Mouse (Mus musculus) liver, embryonic 16.5 days (tissue): Measurements from ENCODE around the gene Naxd. TPM values are rescaled to one million over a fixed set of nuclear protein-coding genes. Genes with fewer than 3 reads are reported as not detected.
A peak's percentile ranks its signal among the peaks of the same experiment; 100 is the strongest.

Experiments
- ATAC-seq: fragments of 200-750 bp; cut with Nextera tagmentation; 2 replicates; pipeline ENCODE4 v1.8.0; 2017; ENCODE audit warnings: low read depth, mild to moderate bottlenecking, moderate number of reproducible peaks, moderate library complexity
- H3K27ac ChIP-seq: fragments of 300-500 bp; sonication (generic); 2 replicates; pipeline ENCODE4 v1.5.1; 2014; ENCODE audit warnings: mild to moderate bottlenecking, low read length
- H3K27me3 ChIP-seq: fragments of 300-500 bp; sonication (generic); 2 replicates; pipeline ENCODE4 v1.6.1; 2014; ENCODE audit warnings: low read depth, low read length, mixed read lengths; ENCODE audit not compliant: control insufficient read depth, insufficient read depth
- H3K36me3 ChIP-seq: fragments of 300-500 bp; sonication (generic); 2 replicates; pipeline ENCODE4 v1.6.1; 2014; ENCODE audit warnings: mild to moderate bottlenecking; ENCODE audit not compliant: control insufficient read depth, insufficient read depth
- H3K4me1 ChIP-seq: fragments of 300-500 bp; sonication (generic); 2 replicates; pipeline ENCODE4 v1.6.1; 2014; ENCODE audit warnings: low read depth, low read length, mixed read lengths; ENCODE audit not compliant: control insufficient read depth
- H3K4me2 ChIP-seq: fragments of 300-500 bp; sonication (generic); 2 replicates; pipeline ENCODE4 v1.6.1; 2014; ENCODE audit warnings: low read depth, low read length, mixed read lengths
- H3K4me3 ChIP-seq: fragments of 300-500 bp; sonication (generic); 2 replicates; pipeline ENCODE4 v1.5.1; 2014; ENCODE audit warnings: low read depth, mild to moderate bottlenecking, low read length
- H3K9ac ChIP-seq: fragments of 300-500 bp; sonication (generic); 2 replicates; pipeline ENCODE4 v1.6.1; 2014; ENCODE audit warnings: low read depth, low read length
- H3K9me3 ChIP-seq: fragments of 300-500 bp; sonication (generic); replicated peaks from 2 replicates; pipeline ENCODE4 v1.6.1; 2016; ENCODE audit warnings: low read length; ENCODE audit not compliant: control insufficient read depth
- whole genome bisulfite sequencing: fragments of 180-500 bp; shearing (Covaris S2); extraction: QIAGEN DNeasy Blood & Tissue Kit; methylation state at CpG from one replicate; pipeline ENCODE4 v1.1.7; 2014; ENCODE audit not compliant: insufficient replicate concordance; 5-methylcytosine and 5-hydroxymethylcytosine counted together
- polyA plus RNA-seq: library from polyadenylated mRNA; unstranded; fragments of >200 nt; fragmentation: Nextera tagmentation; extraction: Ambion mirVana; gene quantifications from 2 replicates; pipeline ENCODE4 v1.2.1, GENCODE M21; 2015

Gene Naxd
- polyA plus RNA-seq, 1 experiment from 2014 or later = 37.0 TPM

GRCm38 (mm10) chr8:11498281-11498680 is 975 bp downstream of the Naxd start:
- WGBS = 61% methylated on average over 12 of the region's 12 CpGs
- H3K36me3 ChIP-seq = no peaks in the 10 kb centered on the region; the same call in 1 of the 2 replicates
- peak overlapping the region; percentile 82 for H3K9ac ChIP-seq
- no peak overlapping the region for H3K27ac ChIP-seq
- H3K9me3 ChIP-seq = no peaks in the 10 kb centered on the region
- H3K27me3 ChIP-seq = no peaks in the 10 kb centered on the region
- no peak for ATAC-seq
- H3K4me2 ChIP-seq = peak overlapping the region; percentile 83
- peak overlapping the region; percentile 94 for H3K4me3 ChIP-seq
- peaks cover 16% of the 10 kb centered on the region for H3K4me1 ChIP-seq

- H3K36me3 ChIP-seq = peaks cover 5% of the 10 kb centered on the region; the same call in 1 of the 2 replicates
- peaks cover 16% of the 10 kb centered on the region for H3K4me1 ChIP-seq
- 64% methylated on average over 4 of the region's 4 CpGs for WGBS
- peak overlapping the region; percentile 83; the same call in 1 of the 2 replicates for H3K4me2 ChIP-seq
- no peak overlapping the region for H3K9ac ChIP-seq
- no peak overlapping the region for H3K4me3 ChIP-seq
- ATAC-seq = no peak
- no peaks in the 10 kb centered on the region for H3K27me3 ChIP-seq
- H3K9me3 ChIP-seq = no peaks in the 10 kb centered on the region
- H3K27ac ChIP-seq = no peak overlapping the region
These were observed 1.6 kb downstream of the Naxd start for GRCm38 (mm10) chr8:11498786-11499485.

- no peak overlapping the region for H3K27ac ChIP-seq
- H3K36me3 ChIP-seq = peaks cover 25% of the 10 kb centered on the region
- H3K9me3 ChIP-seq = no peaks in the 10 kb centered on the region
- no peak overlapping the region for H3K4me2 ChIP-seq
- H3K9ac ChIP-seq = no peak overlapping the region
- ATAC-seq = no peak
- WGBS = 67% methylated on average over 13 of the region's 13 CpGs
- no peak overlapping the region for H3K4me3 ChIP-seq
- peaks cover 3% of the 10 kb centered on the region for H3K4me1 ChIP-seq
- no peaks in the 10 kb centered on the region for H3K27me3 ChIP-seq
These were observed 6.3 kb downstream of the Naxd start for GRCm38 (mm10) chr8:11503476-11504232.

GRCm38 (mm10) chr8:11506074-11506473 is 8.8 kb downstream of the Naxd start:
- H3K27ac ChIP-seq = no peak overlapping the region
- H3K9ac ChIP-seq = no peak overlapping the region
- H3K9me3 ChIP-seq = no peaks in the 10 kb centered on the region
- WGBS = 76% methylated on average over 14 of the region's 14 CpGs
- H3K27me3 ChIP-seq = no peaks in the 10 kb centered on the region
- peaks cover 38% of the 10 kb centered on the region for H3K36me3 ChIP-seq
- no peak overlapping the region for H3K4me3 ChIP-seq
- no peak overlapping the region for H3K4me2 ChIP-seq
- ATAC-seq = no peak
- H3K4me1 ChIP-seq = no peaks in the 10 kb centered on the region; the same call in 1 of the 2 replicates

- no peak overlapping the region for H3K4me2 ChIP-seq
- no peak overlapping the region for H3K4me3 ChIP-seq
- peaks cover 45% of the 10 kb centered on the region for H3K36me3 ChIP-seq
- ATAC-seq = 0 out of 2 replicates have a peak, but pooled peaks have one; percentile 16
- H3K27me3 ChIP-seq = no peaks in the 10 kb centered on the region
- no peak overlapping the region for H3K9ac ChIP-seq
- H3K27ac ChIP-seq = no peak overlapping the region
- peaks cover 3% of the 10 kb centered on the region; the same call in 1 of the 2 replicates for H3K4me1 ChIP-seq
- WGBS = 55% methylated on average over 6 of the region's 6 CpGs
- H3K9me3 ChIP-seq = no peaks in the 10 kb centered on the region
These were observed 9.5 kb downstream of the Naxd start for GRCm38 (mm10) chr8:11506802-11507201.

- WGBS = 76% methylated on average over 10 of the region's 10 CpGs
- Histone ChIP-seq H3K9ac (no peak overlapping the region), H3K36me3 (peaks cover 57% of the 10 kb centered on the region), H3K27ac (no peak overlapping the region), H3K4me3 (no peak overlapping the region), H3K27me3 (no peaks in the 10 kb centered on the region), H3K9me3 (no peaks in the 10 kb centered on the region), H3K4me1 (peaks cover 22% of the 10 kb centered on the region), H3K4me2 (no peak overlapping the region)
- ATAC-seq = no peak
These were observed 11.6 kb downstream of the Naxd start for GRCm38 (mm10) chr8:11508880-11509279.

- Histone ChIP-seq H3K27ac (no peak overlapping the region), H3K4me3 (no peak overlapping the region), H3K9me3 (no peaks in the 10 kb centered on the region), H3K4me1 (peaks cover 22% of the 10 kb centered on the region), H3K9ac (no peak overlapping the region), H3K36me3 (peaks cover 47% of the 10 kb centered on the region), H3K27me3 (no peaks in the 10 kb centered on the region), H3K4me2 (no peak overlapping the region)
- no peak for ATAC-seq
- WGBS = 72% methylated on average over 5 of the region's 5 CpGs
These were observed 13.7 kb downstream of the Naxd start for GRCm38 (mm10) chr8:11510971-11511370.

GRCm38 (mm10) chr8:11512711-11513110 is 15.4 kb downstream of the Naxd start:
- peak; percentile 82 for ATAC-seq
- Histone ChIP-seq H3K27ac (peak overlapping the region; percentile 60), H3K4me2 (peak overlapping the region; percentile 17; the same call in 1 of the 2 replicates), H3K4me1 (peaks cover 22% of the 10 kb centered on the region), H3K36me3 (peaks cover 42% of the 10 kb centered on the region), H3K9me3 (no peaks in the 10 kb centered on the region), H3K27me3 (no peaks in the 10 kb centered on the region), H3K9ac (no peak overlapping the region; the same call in 1 of the 2 replicates), H3K4me3 (no peak overlapping the region)
- 21% methylated on average over 9 of the region's 9 CpGs for WGBS

GRCm38 (mm10) chr8:11513247-11513646 is 15.9 kb downstream of the Naxd start:
- Histone ChIP-seq H3K4me3 (no peak overlapping the region), H3K36me3 (peaks cover 42% of the 10 kb centered on the region), H3K9me3 (no peaks in the 10 kb centered on the region), H3K4me1 (peaks cover 22% of the 10 kb centered on the region), H3K27ac (peak overlapping the region; percentile 60), H3K27me3 (no peaks in the 10 kb centered on the region), H3K4me2 (peak overlapping the region; percentile 17; the same call in 1 of the 2 replicates), H3K9ac (no peak overlapping the region; the same call in 1 of the 2 replicates)
- ATAC-seq = no peak
- WGBS = 45% methylated on average over 5 of the region's 5 CpGs
